Mouse (Mus musculus): Measurements from ENCODE around the gene Actrt3.

Gene Actrt3

DNA sequence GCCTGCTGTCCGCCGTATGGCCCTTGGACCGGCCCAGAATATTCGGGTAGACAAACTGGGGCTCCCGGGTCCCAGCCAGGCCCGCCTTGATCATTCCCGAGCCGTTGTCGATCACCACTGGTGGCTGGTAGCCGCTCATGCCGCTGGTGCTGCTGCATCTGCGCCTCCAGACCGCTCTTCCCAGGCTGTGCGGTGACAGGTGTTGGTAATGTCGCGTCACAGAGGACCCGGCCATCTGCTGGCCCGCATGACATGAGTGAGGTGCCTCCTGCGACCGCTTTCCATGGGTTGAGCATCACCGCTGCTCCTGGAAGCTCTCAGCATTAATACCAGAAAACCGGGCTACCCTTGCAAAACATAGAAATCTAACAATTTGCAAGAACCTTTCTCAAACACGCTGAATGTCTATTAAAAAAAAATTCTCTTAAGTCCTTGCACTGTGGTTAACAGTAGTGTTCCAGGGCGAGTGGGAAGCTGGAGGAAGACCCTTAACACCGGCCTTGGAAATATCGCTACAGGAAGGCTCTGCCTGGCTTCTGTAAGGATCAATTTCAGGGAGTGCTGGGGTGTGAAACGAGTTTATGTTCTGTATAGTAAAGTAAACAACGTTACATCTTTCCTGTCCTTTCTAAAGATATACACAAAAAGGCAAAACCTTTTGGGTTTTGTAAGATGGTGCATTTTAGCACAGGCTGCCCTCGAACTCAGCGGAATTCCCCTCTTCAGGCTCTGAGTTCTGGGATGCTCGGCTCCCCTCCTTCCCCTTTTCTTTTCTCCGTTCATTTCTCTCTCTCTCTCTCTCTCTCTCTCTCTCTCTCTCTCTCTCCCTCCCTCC, at the start of gene Actrt3:
Gene Actrt3, minus strand, starts transcription at position 229 of the 835 bp plus-strand sequence.
- no peak for DNase-seq

DNA sequence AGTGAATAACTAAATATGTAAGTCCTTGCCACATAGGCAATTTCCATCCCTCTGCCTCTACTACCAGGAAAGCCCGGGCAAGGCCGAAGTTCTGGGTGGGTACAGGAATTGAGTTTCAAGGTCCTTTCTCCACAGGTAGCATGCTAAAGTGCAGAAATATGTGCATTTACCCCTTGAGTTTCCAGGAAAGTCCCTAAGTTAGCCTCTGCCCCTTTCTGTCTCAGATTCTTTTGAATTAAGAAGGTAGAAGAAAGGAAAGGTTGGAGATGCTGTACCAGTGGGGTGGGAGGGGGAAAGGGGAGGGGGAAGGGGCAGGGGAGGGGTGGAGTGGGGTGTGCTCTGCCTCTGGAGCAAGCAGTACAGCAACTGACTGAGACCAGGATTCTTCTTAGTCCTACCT, 48.7 kb upstream of the Actrt3 start:
- DNase-seq, result no peak

- DNase-seq, result peak; percentile 28
These were observed 47.8 kb upstream of the Actrt3 start, which contains the start of gene Lrrc34 for GRCm38 (mm10) chr3:30647440-30648090. Gene Lrrc34 (minus strand): TSS chr3:30647869.

GRCm38 (mm10) chr3:30646761-30647160, 47.0 kb upstream of the Actrt3 start:
- no peak for DNase-seq

- DNase-seq, result no peak
These were observed 44.5 kb upstream of the Actrt3 start, which contains the start of gene Lrriq4 for GRCm38 (mm10) chr3:30644207-30644606. Gene Lrriq4 (plus strand): TSS chr3:30644507.

DNA sequence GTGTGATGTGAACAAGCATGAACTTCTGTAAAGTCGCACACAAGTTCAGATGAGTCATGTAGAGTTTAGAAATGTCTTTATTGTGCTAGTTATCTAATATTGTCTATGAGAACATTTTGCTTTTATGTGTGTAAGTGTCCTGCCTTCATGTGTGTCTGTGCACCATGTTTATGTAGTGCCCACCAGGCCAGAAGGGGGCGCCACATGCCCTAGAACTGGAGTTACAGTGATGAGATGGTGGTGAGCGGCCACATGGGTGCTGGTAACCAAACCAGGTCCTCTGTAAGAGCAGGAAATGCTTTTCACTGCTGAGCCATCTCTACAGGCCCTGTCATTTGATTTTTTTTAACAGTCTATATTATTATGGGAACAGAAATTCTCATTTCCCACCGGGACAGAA, 35.9 kb upstream of the Actrt3 start:
- no peak for DNase-seq

GRCm38 (mm10) chr3:30633681-30634080, 33.9 kb upstream of the Actrt3 start:
- DNase-seq, result no peak

DNA sequence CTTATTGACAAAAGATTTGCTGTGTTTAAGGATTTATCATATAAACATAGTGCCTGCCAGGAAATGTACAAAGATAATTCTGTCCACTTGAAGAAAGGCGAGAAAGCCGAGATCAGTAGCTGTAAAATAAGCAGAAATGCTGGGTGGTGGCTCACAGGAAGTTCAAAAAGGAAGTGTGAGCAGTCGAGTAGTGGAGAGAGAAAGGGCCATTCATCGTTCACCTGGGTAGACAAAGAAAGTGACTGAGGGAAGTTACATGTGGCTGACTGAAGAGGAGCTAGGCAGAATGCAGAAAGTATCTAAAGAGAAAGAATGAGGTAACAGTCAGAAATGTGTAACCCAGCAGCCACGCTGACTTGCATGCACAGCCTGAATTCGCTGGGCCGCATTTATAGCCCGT, 20.4 kb upstream of the Actrt3 start:
- no peak for DNase-seq

DNA sequence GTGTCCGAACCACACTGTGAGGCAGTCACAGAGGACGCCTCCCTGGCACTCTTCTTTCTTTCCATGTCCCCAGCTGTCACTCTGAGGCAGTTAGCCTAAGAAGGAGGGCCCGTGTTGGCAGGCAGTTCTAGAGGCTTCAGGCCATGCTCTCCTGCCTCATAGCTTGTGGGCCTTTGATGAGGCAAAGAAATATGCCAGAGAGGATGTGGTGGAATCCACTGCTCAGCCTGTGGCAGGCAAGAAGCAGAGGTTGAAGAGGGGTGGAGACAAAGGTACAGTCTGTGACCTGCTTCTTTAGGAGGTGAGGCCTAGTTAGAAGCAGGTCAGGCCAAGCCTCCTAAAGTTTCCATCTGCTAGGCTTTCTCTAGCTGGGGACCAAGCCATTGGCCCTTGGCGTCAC, 11.2 kb upstream of the Actrt3 start:
- DNase-seq, result no peak

DNA sequence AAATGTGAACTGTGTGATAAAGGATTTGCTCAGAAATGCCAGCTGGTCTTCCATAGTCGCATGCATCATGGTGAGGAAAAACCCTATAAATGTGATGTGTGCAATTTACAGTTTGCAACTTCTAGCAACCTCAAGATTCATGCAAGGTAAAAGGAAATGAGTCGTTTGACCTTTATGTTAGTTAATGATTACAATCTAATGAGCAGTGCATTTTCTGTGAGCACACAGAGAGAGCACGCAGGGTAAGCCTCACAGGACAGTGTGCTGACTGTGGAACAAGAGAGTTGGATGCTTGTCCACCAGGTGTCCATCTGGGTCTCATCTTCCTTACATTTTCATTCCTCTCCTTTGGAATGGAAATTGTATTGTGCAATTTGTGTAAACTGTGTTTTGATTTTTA, 9.3 kb upstream of the Actrt3 start:
- DNase-seq, result peak; percentile 41

DNA sequence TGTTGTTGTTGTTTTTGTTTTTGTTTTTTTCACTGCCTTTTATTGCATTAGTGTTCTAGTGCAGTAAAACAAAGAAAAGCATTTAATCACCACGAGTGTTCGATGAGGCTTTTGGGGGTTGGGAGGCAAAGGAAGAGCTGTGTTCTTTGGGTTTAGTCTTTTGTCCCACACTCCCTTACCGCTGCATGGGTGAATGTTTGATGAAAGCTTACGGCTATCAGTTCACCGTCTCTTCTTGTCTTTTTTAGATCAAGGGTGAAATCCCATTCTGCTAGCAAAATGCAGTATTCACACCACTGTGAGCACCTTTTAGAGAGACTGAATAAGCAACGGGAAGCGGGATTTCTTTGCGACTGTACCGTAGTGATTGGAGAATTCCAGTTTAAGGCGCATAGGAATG, 3.5 kb upstream of the Actrt3 start:
- no peak for DNase-seq

DNA sequence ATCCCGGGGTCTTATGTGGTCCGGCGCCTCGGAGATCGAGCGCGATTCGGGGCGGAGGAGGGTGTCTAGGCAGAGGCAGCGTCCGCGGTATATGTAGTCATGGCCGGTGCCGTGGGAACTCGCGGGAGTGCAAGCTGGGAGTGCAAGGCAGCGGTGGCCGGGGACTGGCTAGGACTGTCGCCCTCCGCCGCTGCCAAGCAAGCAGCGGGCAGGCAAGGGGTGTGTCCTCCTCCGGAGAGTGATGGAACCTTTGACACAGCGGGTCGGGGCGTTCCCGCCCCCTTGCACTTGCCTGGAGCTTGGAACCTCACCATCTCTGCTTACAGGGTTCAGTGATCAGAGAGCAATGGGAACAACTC, 3.0 kb upstream of the Actrt3 start:
- peak; percentile 93 for DNase-seq

DNA sequence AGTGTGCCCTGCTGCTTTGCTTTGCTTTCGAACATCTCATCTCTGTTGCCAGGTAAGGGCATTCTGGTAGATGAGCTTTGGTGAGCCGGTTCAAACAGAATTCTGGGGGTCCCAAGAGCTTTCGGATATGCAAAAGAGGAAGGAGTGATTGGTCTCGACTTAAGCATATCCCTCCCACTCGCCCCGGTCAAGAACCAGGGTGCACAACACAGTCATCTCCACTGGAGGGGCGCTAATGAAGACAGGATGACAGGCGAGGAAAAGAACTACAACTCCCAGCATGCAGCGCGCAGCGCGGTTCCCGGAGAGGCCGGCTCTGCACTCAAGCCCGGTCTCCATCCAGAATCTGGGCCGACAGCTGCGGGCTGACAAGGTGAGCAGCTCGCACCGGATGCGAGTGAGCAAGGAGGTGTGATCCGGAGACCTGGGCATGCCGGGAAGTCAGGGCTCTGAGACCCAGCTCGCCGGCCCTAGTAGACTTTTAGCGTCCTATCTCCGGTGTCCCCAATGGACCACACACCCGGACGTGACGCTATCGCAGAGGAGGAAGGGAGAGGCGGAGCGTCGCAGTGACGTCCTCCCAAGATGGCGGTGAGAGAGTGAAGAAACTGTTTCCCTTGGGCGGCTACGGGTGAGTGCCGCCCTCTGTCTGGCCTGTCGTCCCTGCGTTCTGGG, 2.5 kb upstream of the Actrt3 start, which contains the start of gene Mynn:
Gene Mynn, plus strand, starts transcription at position 1 of the 675 bp plus-strand sequence.
- DNase-seq, result peak; percentile 98

DNA sequence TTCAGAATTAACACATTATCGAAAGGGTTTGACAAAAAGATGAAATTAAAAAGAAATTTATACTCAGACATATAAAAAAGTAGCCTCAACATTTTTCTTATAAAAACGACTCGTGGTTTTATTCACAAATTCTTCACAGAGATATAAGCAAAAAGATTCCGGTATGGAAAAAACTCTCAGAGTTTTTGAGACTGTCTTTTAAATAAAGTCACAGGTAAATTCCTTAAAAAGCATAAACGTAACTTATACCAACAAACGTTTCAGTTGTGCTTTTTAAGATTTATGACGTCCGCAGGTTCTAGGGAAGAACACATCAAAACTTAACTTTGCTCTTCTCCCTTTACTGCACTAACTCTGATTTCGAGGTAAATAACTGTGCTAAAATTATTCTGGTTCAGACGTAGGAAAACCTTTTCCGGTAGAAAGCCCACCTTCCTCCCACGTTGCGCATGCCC, 1.9 kb upstream of the Actrt3 start:
- DNase-seq, result no peak

GRCm38 (mm10) chr3:30601175-30601574, 1.4 kb upstream of the Actrt3 start:
- peak; percentile 96 for DNase-seq

GRCm38 (mm10) chr3:30600717-30601116, 978 bp upstream of the Actrt3 start:
- no peak for DNase-seq

DNA sequence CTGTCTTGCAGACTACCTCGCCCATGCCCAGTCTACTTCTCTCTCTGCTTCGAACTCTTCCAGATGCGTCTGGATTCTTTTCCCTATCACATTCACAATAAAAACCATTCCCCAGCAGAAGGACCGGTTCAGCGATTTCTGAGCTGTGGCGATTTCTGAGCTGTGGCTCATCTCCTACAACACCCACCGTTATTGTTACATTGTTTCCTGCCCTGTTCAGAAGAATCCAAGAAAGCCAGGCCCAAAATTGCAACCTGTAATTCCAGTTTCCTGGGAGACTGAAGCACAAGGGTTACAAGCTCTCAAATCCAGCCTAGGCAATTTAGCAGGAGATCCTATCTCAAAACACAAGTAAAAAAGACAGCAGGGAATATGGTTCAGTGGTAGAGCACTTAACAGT, 2.5 kb downstream of the Actrt3 start:
- no peak for DNase-seq

DNA sequence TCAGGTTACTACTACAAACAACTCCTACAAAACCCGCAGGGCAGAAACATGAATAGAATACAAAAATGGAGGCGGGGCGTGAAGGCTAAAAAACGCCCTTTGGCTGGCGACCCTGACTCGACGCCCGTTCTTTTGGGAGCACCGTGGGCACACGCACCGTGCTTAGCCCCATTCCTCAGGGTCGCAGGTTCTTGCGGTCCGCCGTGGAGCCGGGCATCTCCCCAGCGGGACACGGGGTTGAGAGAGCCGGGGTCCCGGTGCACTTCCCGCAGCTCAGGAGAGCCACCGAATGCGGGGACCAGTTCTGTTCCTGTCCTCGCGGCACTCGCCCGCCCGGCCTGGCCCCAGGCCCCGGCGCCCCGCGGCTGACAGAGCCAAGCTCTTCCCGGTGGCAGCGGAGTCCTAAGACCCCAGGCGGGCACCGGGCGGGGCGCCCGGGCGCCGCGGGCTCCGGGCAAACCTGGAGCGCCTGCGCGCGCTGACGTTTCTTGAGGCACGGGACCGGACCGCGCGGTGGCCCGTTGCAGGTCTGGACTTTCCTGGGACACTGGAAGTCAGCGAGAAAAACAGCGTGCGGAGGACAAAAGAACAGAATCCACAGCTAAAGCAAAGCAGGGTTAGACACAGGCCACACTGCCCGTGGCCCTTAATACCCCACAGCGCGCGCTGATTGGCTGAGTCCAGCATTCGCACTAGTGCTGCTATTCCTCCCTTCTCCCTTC, 4.5 kb downstream of the Actrt3 start:
- peak; percentile 55 for DNase-seq

- peak; percentile 58 for DNase-seq
These were observed 5.8 kb downstream of the Actrt3 start for GRCm38 (mm10) chr3:30593719-30594485.

GRCm38 (mm10) chr3:30592418-30592853, 7.3 kb downstream of the Actrt3 start:
- DNase-seq, result peak; percentile 91

DNA sequence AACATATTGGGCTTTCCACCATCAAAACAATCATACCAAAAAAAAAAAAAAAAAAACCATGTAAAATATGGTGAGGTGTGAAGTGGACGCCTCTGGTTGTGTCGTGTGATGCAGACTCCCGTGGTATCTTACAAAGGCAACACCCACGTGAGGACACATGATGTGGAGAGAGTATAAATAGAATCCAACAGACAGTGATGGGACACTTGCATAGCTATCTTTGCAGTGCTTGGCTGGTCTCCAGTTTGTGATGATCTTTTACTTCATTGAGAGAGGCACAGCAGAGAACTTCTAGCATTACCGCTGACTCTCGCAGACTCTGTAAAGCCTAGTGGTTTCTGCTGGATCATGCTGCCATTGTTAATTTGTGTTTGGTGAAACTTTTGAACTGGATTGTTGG, 10.9 kb downstream of the Actrt3 start:
- no peak for DNase-seq

DNA sequence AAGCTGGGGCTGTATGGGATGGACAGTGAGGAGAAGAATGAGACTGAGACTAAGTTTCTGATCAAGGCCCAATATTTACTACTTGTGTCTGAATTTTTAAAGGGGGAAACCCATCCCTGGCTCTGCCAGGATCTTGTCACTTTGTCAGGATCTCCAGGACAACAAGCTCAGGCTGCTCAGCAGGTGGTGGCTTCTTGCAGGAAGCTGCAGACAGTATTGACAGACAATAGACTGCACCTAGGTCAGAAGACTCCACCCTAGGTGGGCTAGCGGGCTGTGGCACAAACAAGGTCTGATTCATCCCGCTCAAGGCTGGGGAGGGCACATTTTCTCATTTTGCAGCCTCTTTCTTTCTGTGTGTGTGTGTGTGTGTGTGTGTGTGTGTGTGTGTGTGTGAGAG, 26.2 kb downstream of the Actrt3 start:
- DNase-seq, result no peak

All from kidney, adult 9 months (tissue).